ENCODE assay signal across 8 mouse cellular contexts in genomic region chr14:104521458-104521848, GRCm38 (mm10). TPM values are rescaled to one million over a fixed set of nuclear protein-coding genes. Genes with fewer than 3 reads are reported as not detected.
DNase-seq lines count a peak whose midpoint lies in the region; ATAC-seq and TF ChIP-seq lines count a peak whose summit lies in the region.

No protein-coding gene starts in this region.

- WGBS in forebrain, embryonic 12.5 days = 3% methylated on average over 9 of the region's 9 CpGs
- under 1% methylated on average over 9 of the region's 9 CpGs for WGBS in liver, embryonic 13.5 days (ENCODE audit: insufficient replicate concordance)

- H3K4me3 ChIP-seq in E14TG2a.4 (replicated peaks; ENCODE audit: low read length) = peak overlapping the region; percentile 76; the same call in 1 of the 2 replicates
- peak overlapping the region; percentile 93 for H3K4me3 ChIP-seq in forebrain, embryonic 12.5 days (replicated peaks)
- peak overlapping the region; percentile 85 for H3K4me3 ChIP-seq in liver, embryonic 13.5 days (replicated peaks)

- H3K36me3 ChIP-seq in E14TG2a.4 (ENCODE audit: insufficient read depth, low read length) = no peaks in the 10 kb centered on the region
- peaks cover 10% of the 10 kb centered on the region for H3K36me3 ChIP-seq in forebrain, embryonic 12.5 days (replicated peaks)
- no peaks in the 10 kb centered on the region for H3K36me3 ChIP-seq in liver, embryonic 13.5 days

- H3K9me3 ChIP-seq in E14TG2a.4 (ENCODE audit: low read length) = peaks cover 10% of the 10 kb centered on the region; the same call in 1 of the 2 replicates
- peaks cover 11% of the 10 kb centered on the region for H3K9me3 ChIP-seq in forebrain, embryonic 12.5 days
- H3K9me3 ChIP-seq in liver, embryonic 13.5 days (replicated peaks) = no peaks in the 10 kb centered on the region

- peak overlapping the region; percentile 60 for H3K4me2 ChIP-seq in forebrain, embryonic 12.5 days
- peak overlapping the region; percentile 86 for H3K4me2 ChIP-seq in liver, embryonic 13.5 days

- no peak overlapping the region for H3K27ac ChIP-seq in forebrain, embryonic 12.5 days
- no peak overlapping the region for H3K27ac ChIP-seq in liver, embryonic 13.5 days

- TF ChIP-seq CTCF in E14TG2a.4 (conservative IDR thresholded peaks at IDR 0.05; ENCODE audit: low read length) = no peak

- peak overlapping the region; percentile 57; the same call in 1 of the 2 replicates for H3K9ac ChIP-seq in forebrain, embryonic 12.5 days
- peak overlapping the region; percentile 53; the same call in 1 of the 2 replicates for H3K9ac ChIP-seq in liver, embryonic 13.5 days

- DNase-seq in 3T3-L1 (ENCODE audit: low read depth, low spot score) = peak; percentile 40
- DNase-seq in liver, embryonic 13.5 days = no peak
- DNase-seq in ovary, adult 18-20 months (ENCODE audit: low spot score) = no peak
- DNase-seq in spleen, postnatal 4 days (ENCODE audit: low spot score in 2 of 2) = no peak
- DNase-seq in layer of hippocampus, postnatal 14 days (ENCODE audit: low spot score in 2 of 2) = no peak

- H3K4me1 ChIP-seq in E14TG2a.4 (replicated peaks; ENCODE audit: low read depth, low read length) = no peaks in the 10 kb centered on the region; the same call in 1 of the 2 replicates
- H3K4me1 ChIP-seq in forebrain, embryonic 12.5 days = peaks cover 11% of the 10 kb centered on the region
- peaks cover 22% of the 10 kb centered on the region for H3K4me1 ChIP-seq in liver, embryonic 13.5 days (replicated peaks)

- ATAC-seq in forebrain, embryonic 12.5 days (ENCODE audit: low FRiP score) = no peak
- ATAC-seq in liver, embryonic 13.5 days (ENCODE audit: low read depth) = peak; percentile 21; the same call in 1 of the 2 replicates
- ATAC-seq in cerebellum, adult (ENCODE audit: insufficient number of reproducible peaks, low FRiP score, low TSS enrichment) = no peak

- H3K27me3 ChIP-seq in E14TG2a.4 (ENCODE audit: insufficient read depth, low read length) = peaks cover 42% of the 10 kb centered on the region
- H3K27me3 ChIP-seq in forebrain, embryonic 12.5 days = peaks cover 6% of the 10 kb centered on the region
- no peaks in the 10 kb centered on the region for H3K27me3 ChIP-seq in liver, embryonic 13.5 days

RNA-seq across cellular contexts. Expression of gene Rnf219, which starts 1.0 kb away (rescaled TPM):
- polyA plus RNA-seq in forebrain, embryonic 12.5 days (2016; fragmentation: Nextera tagmentation; extraction: Ambion mirVana) = 32.6 and 39.3 TPM in 2 replicates
- polyA plus RNA-seq in liver, embryonic 13.5 days (2015; fragmentation: Nextera tagmentation; extraction: Ambion mirVana) = 8.0 and 8.7 TPM in 2 replicates
- 10 to 100 TPM; 11.9 to 14.1 TPM for total RNA-seq in layer of hippocampus, postnatal 14 days (2021)

RNA-seq across cellular contexts. Expression of gene Pou4f1, which starts 53.7 kb away (rescaled TPM):
- polyA plus RNA-seq in forebrain, embryonic 12.5 days (2016; fragmentation: Nextera tagmentation; extraction: Ambion mirVana) = 2.2 and 4.8 TPM in 2 replicates
- polyA plus RNA-seq in liver, embryonic 13.5 days (2015; fragmentation: Nextera tagmentation; extraction: Ambion mirVana) = 0.07 and 0.14 TPM in 2 replicates
- total RNA-seq in layer of hippocampus, postnatal 14 days (2021) = not detected
